Comparison of ENCODE assay signal across 22 mouse cellular contexts in genomic region chr5:124201564-124201963, GRCm38 (mm10). TPM values are rescaled to one million over a fixed set of nuclear protein-coding genes. Genes with fewer than 3 reads are reported as not detected.
DNase-seq lines count a peak whose midpoint lies in the region; ATAC-seq and TF ChIP-seq lines count a peak whose summit lies in the region.
"Had no signal": no experiment of that assay in that cellular context is flagged by ENCODE, and none has a peak within 500 bp of the region (broad histone marks: within the 10 kb centered on the region; RNA-seq: fewer than 3 reads in every experiment).

No protein-coding gene starts in this region.

- TF ChIP-seq CTCF in gastrocnemius, adult 2 months (IDR thresholded peaks at IDR 0.05) = no peak
- TF ChIP-seq CTCF in lung, adult 2 months (IDR thresholded peaks at IDR 0.05; ENCODE audit: insufficient read depth, low read length) = no peak
- TF ChIP-seq CTCF in stomach, postnatal 0 days (IDR thresholded peaks at IDR 0.05; ENCODE audit: low read depth) = no peak

- H3K9me3 ChIP-seq in heart, embryonic 15.5 days (replicated peaks) = no peaks in the 10 kb centered on the region
- H3K9me3 ChIP-seq in lung, embryonic 15.5 days = no peaks in the 10 kb centered on the region
- H3K9me3 ChIP-seq in stomach, postnatal 0 days (ENCODE audit: control insufficient read depth, low read length) = no peaks in the 10 kb centered on the region
- H3K9me3 ChIP-seq: embryonic facial prominence, embryonic 12.5 days; forebrain, embryonic 13.5 days; midbrain, embryonic 13.5 days had no signal

- no peak for TF ChIP-seq EP300 in stomach, postnatal 0 days (optimal IDR thresholded peaks at IDR 0.05)

- no peak for DNase-seq in gastrocnemius, adult 2 months
- DNase-seq in gastrocnemius, adult 18-20 months (ENCODE audit: low spot score) = no peak
- DNase-seq in heart, postnatal 10 days = no peak
- DNase-seq in lung, adult 2 months = no peak
- no peak for DNase-seq in stomach, postnatal 0 days (ENCODE audit: low spot score)
- no peak for DNase-seq in c-Kit-positive CD71-positive TER-119-positive erythroid progenitor cells, embryonic 14.5 days (ENCODE audit: low spot score)
- DNase-seq: adrenal gland, postnatal 10 days; cerebellum, adult 9-11 months; gastrocnemius, postnatal 25 days; kidney, adult 8-10 months; kidney, postnatal 14 days; thymus, adult 18-20 months; thymus, postnatal 4 days had no signal

- H3K9ac ChIP-seq in heart, embryonic 15.5 days = peak overlapping the region; percentile 5; the same call in 1 of the 2 replicates
- H3K9ac ChIP-seq in lung, embryonic 15.5 days = no peak overlapping the region
- H3K9ac ChIP-seq in stomach, postnatal 0 days (ENCODE audit: low read length) = no peak overlapping the region
- H3K9ac ChIP-seq: embryonic facial prominence, embryonic 12.5 days; forebrain, embryonic 13.5 days; midbrain, embryonic 13.5 days had no signal

- no peaks in the 10 kb centered on the region for H3K36me3 ChIP-seq in heart, embryonic 15.5 days
- no peaks in the 10 kb centered on the region for H3K36me3 ChIP-seq in lung, embryonic 15.5 days
- H3K36me3 ChIP-seq in stomach, postnatal 0 days (ENCODE audit: control insufficient read depth, insufficient read depth, low read length) = no peaks in the 10 kb centered on the region
- H3K36me3 ChIP-seq: embryonic facial prominence, embryonic 12.5 days; midbrain, embryonic 13.5 days had no signal

- TF ChIP-seq POLR2A in lung, adult 2 months (IDR thresholded peaks at IDR 0.05; ENCODE audit: borderline replicate concordance, extremely low read depth, low read depth, low read length) = no peak

- peak overlapping the region; percentile 33 for H3K27ac ChIP-seq in gastrocnemius, adult 2 months
- peak overlapping the region; percentile 62 for H3K27ac ChIP-seq in heart, embryonic 15.5 days
- 0 out of 2 replicates have a peak overlapping the region, but pooled peaks have one; percentile 3 for H3K27ac ChIP-seq in lung, embryonic 15.5 days
- peak overlapping the region; percentile 13; the same call in 1 of the 2 replicates for H3K27ac ChIP-seq in stomach, postnatal 0 days (replicated peaks)
- H3K27ac ChIP-seq: embryonic facial prominence, embryonic 12.5 days; forebrain, embryonic 13.5 days; left cerebral cortex, adult 2 months; midbrain, embryonic 13.5 days had no signal

- H3K27me3 ChIP-seq in heart, embryonic 15.5 days = no peaks in the 10 kb centered on the region
- H3K27me3 ChIP-seq in lung, embryonic 15.5 days = no peaks in the 10 kb centered on the region
- H3K27me3 ChIP-seq in stomach, postnatal 0 days (ENCODE audit: control insufficient read depth, insufficient read depth, low read length) = no peaks in the 10 kb centered on the region
- H3K27me3 ChIP-seq: embryonic facial prominence, embryonic 12.5 days; forebrain, embryonic 13.5 days; midbrain, embryonic 13.5 days; Patski had no signal

- no peak overlapping the region for H3K4me2 ChIP-seq in heart, embryonic 15.5 days
- no peak overlapping the region for H3K4me2 ChIP-seq in lung, embryonic 15.5 days
- H3K4me2 ChIP-seq in stomach, postnatal 0 days (replicated peaks; ENCODE audit: low read depth) = no peak overlapping the region
- H3K4me2 ChIP-seq: embryonic facial prominence, embryonic 12.5 days; forebrain, embryonic 13.5 days; midbrain, embryonic 13.5 days had no signal

- intact Hi-C loops in gastrocnemius, adult 2 months (cut with DNase I) = no loop called here
- intact Hi-C loops in heart, postnatal 10 days (cut with DNase I) = no loop called here

- ATAC-seq in heart, embryonic 15.5 days (replicated peaks; ENCODE audit: insufficient number of reproducible peaks, insufficient read depth, low FRiP score, low read depth) = no peak
- no peak for ATAC-seq in lung, embryonic 15.5 days (ENCODE audit: borderline replicate concordance, extremely low read depth, low FRiP score, low TSS enrichment)
- no peak for ATAC-seq in stomach, postnatal 0 days (ENCODE audit: low FRiP score, low TSS enrichment)
- ATAC-seq: CD4-positive, CD25-positive, alpha-beta regulatory T cell, adult 4 months; forebrain, embryonic 13.5 days; midbrain, embryonic 13.5 days; Patski had no signal

- 72% methylated on average over 2 of the region's 2 CpGs for WGBS in heart, embryonic 15.5 days
- WGBS in lung, embryonic 15.5 days = 42% methylated on average over 2 of the region's 2 CpGs
- WGBS in lung, adult 2 months = 53% methylated on average over 2 of the region's 2 CpGs
- 53% methylated on average over 2 of the region's 2 CpGs for WGBS in stomach, postnatal 0 days

- no peak overlapping the region for H3K4me3 ChIP-seq in gastrocnemius, adult 2 months
- no peak overlapping the region for H3K4me3 ChIP-seq in heart, embryonic 15.5 days
- H3K4me3 ChIP-seq in lung, embryonic 15.5 days = no peak overlapping the region
- H3K4me3 ChIP-seq in lung, adult 2 months (replicated peaks; ENCODE audit: extremely low read depth, low read depth, low read length) = no peak overlapping the region
- no peak overlapping the region for H3K4me3 ChIP-seq in stomach, postnatal 0 days (ENCODE audit: low read depth, low read length)
- H3K4me3 ChIP-seq: embryonic facial prominence, embryonic 12.5 days; erythroblast, embryonic 14.5 days; forebrain, embryonic 13.5 days; left cerebral cortex, adult 2 months; midbrain, embryonic 13.5 days had no signal

- peaks cover 91% of the 10 kb centered on the region for H3K4me1 ChIP-seq in heart, embryonic 15.5 days (replicated peaks)
- H3K4me1 ChIP-seq in lung, embryonic 15.5 days = peaks cover 67% of the 10 kb centered on the region
- H3K4me1 ChIP-seq in lung, adult 2 months (ENCODE audit: control insufficient read depth, insufficient read depth, low read length) = peaks cover 40% of the 10 kb centered on the region
- peaks cover 14% of the 10 kb centered on the region for H3K4me1 ChIP-seq in stomach, postnatal 0 days (replicated peaks; ENCODE audit: control insufficient read depth, insufficient read depth)

RNA-seq across cellular contexts. Expression of gene Pitpnm2, which starts 48.0 kb away (rescaled TPM):
- 10 to 100 TPM; 18.1 to 28.4 TPM for total RNA-seq in gastrocnemius, adult 2 months (2021)
- total RNA-seq in gastrocnemius, adult 18-20 months (2021) = 10 to 100 TPM; 19.6 to 20.9 TPM
- 4.9 and 7.9 TPM in 2 replicates for polyA plus RNA-seq in heart, embryonic 15.5 days (2015; fragmentation: Nextera tagmentation; extraction: Ambion mirVana)
- total RNA-seq in heart, postnatal 10 days (2021) = 10 to 100 TPM; 54.2 to 58.3 TPM
- 6.2 and 6.7 TPM in 2 replicates for polyA plus RNA-seq in lung, embryonic 15.5 days (2015; fragmentation: Nextera tagmentation; extraction: Ambion mirVana)
- 122 and 163 TPM in 2 replicates for polyA plus RNA-seq in lung, adult 2 months (2012; rRNA removed)
- 1.8 and 2.3 TPM in 2 replicates for polyA plus RNA-seq in stomach, postnatal 0 days (2015; fragmentation: Nextera tagmentation; extraction: Ambion mirVana)

Comparison
In these comparisons a context has a peak if more than half of its experiments do, and no peak if none do; other contexts are left out.
1. RNA of gene Pitpnm2, which starts 48.0 kb away (polyA plus RNA-seq): 122 to 163 TPM in lung, adult 2 months; 6.2 to 6.7 TPM in lung, embryonic 15.5 days, 4.9 to 7.9 TPM in heart, embryonic 15.5 days and 1.8 to 2.3 TPM in stomach, postnatal 0 days; every median in the first group is over 10 times any median in the second.
2. H3K27ac ChIP-seq: peak in every context shown above with its lines; median percentile 62 in heart, embryonic 15.5 days; 33 in gastrocnemius, adult 2 months; 13 in stomach, postnatal 0 days; 3 in lung, embryonic 15.5 days.